Mouse (Mus musculus) hindbrain, embryonic 16.5 days (tissue): ENCODE results near the gene P2ry2. TPM values are rescaled to one million over a fixed set of nuclear protein-coding genes. Genes with fewer than 3 reads are reported as not detected.

Source experiments
- ATAC-seq: fragments of 200-750 bp; cut with Nextera tagmentation; 2 replicates; pipeline ENCODE4 v1.8.0; 2017; ENCODE audit warnings: moderate TSS enrichment, moderate library complexity
- H3K27ac ChIP-seq: fragments of 300-500 bp; sonication (generic); 2 replicates; pipeline ENCODE4 v1.5.1; 2014; ENCODE audit warnings: low read depth, mild to moderate bottlenecking, control low read depth, low read length, moderate library complexity
- H3K27me3 ChIP-seq: fragments of 300-500 bp; sonication (generic); replicated peaks from 2 replicates; pipeline ENCODE4 v1.6.1; 2014; ENCODE audit warnings: low read length; ENCODE audit not compliant: control insufficient read depth, insufficient read depth
- H3K36me3 ChIP-seq: fragments of 300-500 bp; sonication (generic); 2 replicates; pipeline ENCODE4 v1.6.1; 2014; ENCODE audit warnings: mild to moderate bottlenecking, low read length, moderate library complexity, mixed read lengths; ENCODE audit not compliant: control insufficient read depth, insufficient read depth
- H3K4me1 ChIP-seq: fragments of 300-500 bp; sonication (generic); 2 replicates; pipeline ENCODE4 v1.6.1; 2014; ENCODE audit warnings: low read depth, low read length; ENCODE audit not compliant: control insufficient read depth, insufficient read depth
- H3K4me2 ChIP-seq: fragments of 300-500 bp; sonication (generic); 2 replicates; pipeline ENCODE4 v1.6.1; 2014; ENCODE audit warnings: mild to moderate bottlenecking, low read length, control low read depth, moderate library complexity
- H3K4me3 ChIP-seq: fragments of 300-500 bp; sonication (generic); 2 replicates; pipeline ENCODE4 v1.5.1; 2014; ENCODE audit warnings: mild to moderate bottlenecking, low read length, control low read depth, moderate library complexity
- H3K9ac ChIP-seq: fragments of 300-500 bp; sonication (generic); 2 replicates; pipeline ENCODE4 v1.6.1; 2014; ENCODE audit warnings: low read depth, mild to moderate bottlenecking, control low read depth, low read length, moderate library complexity
- H3K9me3 ChIP-seq: fragments of 300-500 bp; sonication (generic); 2 replicates; pipeline ENCODE4 v1.6.1; 2014; ENCODE audit warnings: mild to moderate bottlenecking, low read length, moderate library complexity; ENCODE audit not compliant: control insufficient read depth
- WGBS: fragments of 180-500 bp; shearing (Covaris S2); extraction: QIAGEN DNeasy Blood & Tissue Kit; methylation state at CpG from one replicate; pipeline ENCODE4 v1.1.7; 2014; 5-methylcytosine and 5-hydroxymethylcytosine counted together
- polyA plus RNA-seq: library from polyadenylated mRNA; unstranded; fragments of >200 nt; fragmentation: Nextera tagmentation; extraction: Ambion mirVana; gene quantifications from 2 replicates; pipeline ENCODE4 v1.2.1, GENCODE M21; 2015

The P2ry2 gene
- polyA plus RNA-seq, 1 experiment from 2014 or later, result 0.64 TPM

DNA sequence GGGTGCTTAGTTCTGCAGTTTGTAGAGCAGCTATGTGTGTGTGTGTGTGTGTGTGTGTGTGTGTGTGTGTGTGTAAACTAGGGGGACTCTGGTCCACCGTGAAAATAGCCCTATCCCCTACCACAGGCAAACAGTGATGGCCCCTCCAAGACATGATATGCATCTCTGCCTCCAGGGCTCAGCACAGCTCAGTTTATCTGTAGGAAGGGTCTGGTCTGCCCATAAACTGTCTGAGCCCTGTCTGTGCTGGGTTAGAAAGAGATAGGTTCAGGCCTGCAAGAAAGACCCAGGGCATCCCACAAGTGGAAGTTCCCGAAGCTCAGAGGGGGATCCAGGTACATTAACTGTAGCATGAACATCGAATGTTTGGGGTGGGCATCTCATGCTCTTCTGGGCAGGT lies 16.7 kb downstream of the P2ry2 start:
- Histone ChIP-seq H3K27me3 (no peaks in the 10 kb centered on the region), H3K9me3 (no peaks in the 10 kb centered on the region), H3K27ac (no peak overlapping the region), H3K4me3 (no peak overlapping the region), H3K36me3 (no peaks in the 10 kb centered on the region), H3K9ac (no peak overlapping the region), H3K4me2 (no peak overlapping the region), H3K4me1 (no peaks in the 10 kb centered on the region)
- ATAC-seq, result no peak
- WGBS, result 79% methylated on average over 3 of the region's 3 CpGs

- no peak overlapping the region for H3K4me3 ChIP-seq
- no peak overlapping the region for H3K9ac ChIP-seq
- no peak for ATAC-seq
- no peaks in the 10 kb centered on the region for H3K4me1 ChIP-seq
- H3K27ac ChIP-seq, result no peak overlapping the region
- H3K9me3 ChIP-seq, result no peaks in the 10 kb centered on the region
- no peak overlapping the region for H3K4me2 ChIP-seq
- 82% methylated on average over 7 of the region's 7 CpGs for WGBS
- no peaks in the 10 kb centered on the region for H3K27me3 ChIP-seq
- no peaks in the 10 kb centered on the region for H3K36me3 ChIP-seq
These were observed 17.3 kb downstream of the P2ry2 start for GRCm38 (mm10) chr7:100995260-100995864.

- H3K27me3 ChIP-seq, result no peaks in the 10 kb centered on the region
- H3K36me3 ChIP-seq, result no peaks in the 10 kb centered on the region
- no peak for ATAC-seq
- no peak overlapping the region for H3K4me3 ChIP-seq
- 45% methylated on average over 4 of the region's 4 CpGs for WGBS
- no peaks in the 10 kb centered on the region for H3K9me3 ChIP-seq
- no peak overlapping the region for H3K27ac ChIP-seq
- H3K4me1 ChIP-seq, result no peaks in the 10 kb centered on the region
- no peak overlapping the region for H3K4me2 ChIP-seq
- H3K9ac ChIP-seq, result no peak overlapping the region
These were observed 19.5 kb downstream of the P2ry2 start for GRCm38 (mm10) chr7:100993166-100993565.

DNA sequence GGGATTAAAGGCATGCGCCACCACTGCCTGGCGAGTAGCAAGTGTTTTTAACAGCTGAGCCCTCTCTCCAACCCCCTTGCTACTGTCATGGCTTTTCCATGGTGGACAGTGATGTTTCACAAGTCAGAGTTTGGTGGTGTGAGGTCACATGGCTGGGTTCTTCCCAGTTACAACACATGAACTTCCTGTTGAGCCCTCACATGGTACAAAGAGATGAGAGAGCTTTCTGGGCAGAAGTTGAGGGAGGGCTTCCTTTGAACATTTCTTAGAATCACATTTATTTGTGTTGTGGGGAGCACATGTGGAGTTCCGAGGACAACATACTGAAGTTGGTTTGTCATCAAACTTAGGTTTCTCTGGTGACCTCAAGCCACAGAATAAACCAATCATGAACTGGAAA lies 20.7 kb downstream of the P2ry2 start:
- H3K4me2 ChIP-seq, result no peak overlapping the region
- H3K9me3 ChIP-seq, result no peaks in the 10 kb centered on the region
- H3K27ac ChIP-seq, result no peak overlapping the region
- WGBS, result 91% methylated on average over 3 of the region's 3 CpGs
- H3K4me3 ChIP-seq, result no peak overlapping the region
- no peaks in the 10 kb centered on the region for H3K36me3 ChIP-seq
- no peaks in the 10 kb centered on the region for H3K4me1 ChIP-seq
- H3K9ac ChIP-seq, result no peak overlapping the region
- no peaks in the 10 kb centered on the region for H3K27me3 ChIP-seq
- ATAC-seq, result no peak

GRCm38 (mm10) chr7:100990636-100991311 lies 21.9 kb downstream of the P2ry2 start:
- Histone ChIP-seq H3K9ac (no peak overlapping the region), H3K4me2 (no peak overlapping the region), H3K9me3 (no peaks in the 10 kb centered on the region), H3K36me3 (no peaks in the 10 kb centered on the region), H3K27me3 (no peaks in the 10 kb centered on the region), H3K4me3 (no peak overlapping the region), H3K4me1 (no peaks in the 10 kb centered on the region), H3K27ac (no peak overlapping the region)
- WGBS, result 34% methylated on average over 9 of the region's 9 CpGs
- ATAC-seq, result no peak

DNA sequence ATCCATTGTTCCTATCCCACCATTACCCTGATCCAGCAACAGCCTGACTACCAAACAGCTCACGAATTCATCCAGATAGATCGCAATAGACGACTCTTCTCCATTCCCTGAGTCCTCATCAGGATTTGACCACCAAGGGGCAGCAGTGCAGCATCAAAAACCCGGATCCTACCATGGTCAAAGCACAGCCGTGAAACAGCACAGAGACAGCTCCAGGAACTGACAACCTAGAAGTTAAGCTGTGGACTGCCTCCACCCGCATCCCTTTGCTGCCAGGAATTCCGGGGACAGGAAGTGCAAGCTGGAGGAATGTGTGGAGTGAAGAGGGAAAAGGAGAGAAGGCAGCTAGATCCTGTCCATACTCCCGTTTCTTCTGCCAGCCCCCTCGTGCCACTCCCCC lies 24.6 kb downstream of the P2ry2 start:
- 18% methylated on average over 9 of the region's 9 CpGs for WGBS
- no peaks in the 10 kb centered on the region for H3K36me3 ChIP-seq
- no peak overlapping the region for H3K4me3 ChIP-seq
- no peaks in the 10 kb centered on the region for H3K27me3 ChIP-seq
- H3K9ac ChIP-seq, result no peak overlapping the region
- no peaks in the 10 kb centered on the region for H3K4me1 ChIP-seq
- no peak overlapping the region for H3K4me2 ChIP-seq
- H3K27ac ChIP-seq, result no peak overlapping the region
- no peaks in the 10 kb centered on the region for H3K9me3 ChIP-seq
- peak; percentile 74 for ATAC-seq

DNA sequence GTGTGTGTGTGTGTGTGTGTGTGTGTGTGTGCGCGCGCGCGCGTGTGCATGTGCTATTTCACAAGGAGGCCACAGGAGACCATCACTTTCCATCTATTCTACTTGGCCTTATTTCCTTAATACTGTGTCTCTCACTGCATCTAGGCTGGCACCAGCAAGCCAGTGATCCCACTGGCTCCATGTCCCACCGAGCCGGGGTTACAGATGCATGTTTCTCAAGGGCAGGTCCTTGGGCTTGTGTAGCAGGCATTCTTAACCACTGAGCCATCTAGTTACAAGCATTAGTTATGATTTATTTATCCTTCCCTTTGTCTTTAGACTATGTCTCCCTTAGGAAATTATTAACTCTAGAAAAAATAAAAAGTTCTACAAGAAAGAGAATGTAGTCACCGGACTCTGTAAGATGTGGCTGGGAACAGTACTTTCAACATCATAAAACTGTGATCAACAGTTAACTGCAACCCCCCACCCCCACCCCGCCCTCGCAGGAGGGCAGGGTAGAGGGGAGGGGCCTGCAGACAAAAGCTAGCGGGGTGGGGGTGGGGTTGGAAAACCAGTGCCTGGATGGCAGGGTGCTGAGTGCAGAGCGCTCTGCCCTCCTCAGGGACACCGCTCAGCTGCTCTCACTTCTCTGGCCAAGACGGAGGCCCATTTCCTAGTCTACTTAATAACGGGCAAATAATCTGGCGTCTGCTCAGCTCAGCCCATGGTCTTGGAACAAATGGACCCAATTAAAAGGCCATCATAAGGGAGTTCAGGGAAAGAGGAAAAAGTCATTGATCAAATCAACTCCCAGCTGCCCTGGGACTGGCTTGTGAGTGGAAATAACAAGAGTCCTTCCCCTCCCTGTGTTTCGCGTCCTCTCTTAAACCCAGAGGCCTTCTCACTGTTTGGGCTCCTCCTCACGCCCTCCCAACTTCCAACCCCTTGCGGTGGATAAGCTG lies 27.9 kb downstream of the P2ry2 start:
- no peaks in the 10 kb centered on the region for H3K36me3 ChIP-seq
- peak; percentile 51 for ATAC-seq
- no peak overlapping the region for H3K4me3 ChIP-seq
- H3K9me3 ChIP-seq, result no peaks in the 10 kb centered on the region
- H3K4me2 ChIP-seq, result no peak overlapping the region
- H3K27ac ChIP-seq, result no peak overlapping the region
- 40% methylated on average over 20 of the region's 21 CpGs for WGBS
- H3K27me3 ChIP-seq, result no peaks in the 10 kb centered on the region
- H3K9ac ChIP-seq, result no peak overlapping the region
- no peaks in the 10 kb centered on the region for H3K4me1 ChIP-seq

GRCm38 (mm10) chr7:100979175-100979574 lies 33.5 kb downstream of the P2ry2 start:
- Histone ChIP-seq H3K27me3 (peaks cover 9% of the 10 kb centered on the region), H3K4me2 (no peak overlapping the region), H3K4me3 (no peak overlapping the region), H3K36me3 (no peaks in the 10 kb centered on the region), H3K9ac (no peak overlapping the region), H3K9me3 (no peaks in the 10 kb centered on the region), H3K4me1 (peaks cover 3% of the 10 kb centered on the region), H3K27ac (no peak overlapping the region)
- 45% methylated on average over 2 of the region's 2 CpGs for WGBS
- peak; percentile 42; the same call in 1 of the 2 replicates for ATAC-seq

DNA sequence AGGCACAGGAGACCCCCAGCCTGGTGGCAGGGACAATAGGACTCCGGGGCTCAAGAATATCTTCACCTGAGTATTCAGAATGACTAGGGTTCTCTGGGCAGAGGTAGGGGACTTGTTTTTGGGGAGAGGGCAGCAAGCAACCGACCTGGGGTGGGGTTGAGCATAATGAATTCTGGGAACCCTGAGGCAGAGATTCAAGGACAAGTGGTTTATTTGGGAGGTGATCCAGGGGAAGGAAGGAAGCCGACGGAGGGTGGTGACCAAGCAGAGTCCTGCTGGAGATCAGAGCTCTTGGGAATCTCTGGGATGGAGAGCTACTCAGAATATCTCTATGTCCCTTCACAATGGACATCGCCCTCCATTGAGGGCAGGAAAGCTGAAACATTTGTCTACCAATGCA lies 34.5 kb downstream of the P2ry2 start:
- H3K36me3 ChIP-seq, result no peaks in the 10 kb centered on the region
- no peak for ATAC-seq
- no peak overlapping the region for H3K27ac ChIP-seq
- H3K9ac ChIP-seq, result no peak overlapping the region
- H3K4me3 ChIP-seq, result no peak overlapping the region
- H3K4me2 ChIP-seq, result no peak overlapping the region
- 91% methylated on average over 5 of the region's 5 CpGs for WGBS
- peaks cover 5% of the 10 kb centered on the region for H3K4me1 ChIP-seq
- H3K9me3 ChIP-seq, result no peaks in the 10 kb centered on the region
- H3K27me3 ChIP-seq, result peaks cover 17% of the 10 kb centered on the region
